Mouse (Mus musculus): ENCODE measurements at regions not wholly inside any gene's neighbourhood (a gene's known extent, or its start where the extent isn't known, plus 50 kb on each side); places are given as distances from the start of the nearest gene placed in this dataset.

- DNase-seq (ENCODE audit: low spot score in 2 of 2) = no peak
These were observed 420.8 kb upstream of the Lcorl start for GRCm38 (mm10) chr5:46278190-46278589.

GRCm38 (mm10) chr5:46256730-46257129 lies 399.3 kb upstream of the Lcorl start:
- DNase-seq (ENCODE audit: low spot score in 2 of 2) = no peak

GRCm38 (mm10) chr5:46253940-46254339 lies 396.5 kb upstream of the Lcorl start:
- no peak for DNase-seq (ENCODE audit: low spot score in 2 of 2)

- no peak for DNase-seq (ENCODE audit: low spot score in 2 of 2)
These were observed 378.1 kb upstream of the Lcorl start for GRCm38 (mm10) chr5:46235364-46236067.

- no peak for DNase-seq (ENCODE audit: low spot score in 2 of 2)
These were observed 375.4 kb upstream of the Lcorl start for GRCm38 (mm10) chr5:46232780-46233179.

- no peak for DNase-seq (ENCODE audit: low spot score in 2 of 2)
These were observed 371.3 kb upstream of the Lcorl start for GRCm38 (mm10) chr5:46228667-46229066.

- DNase-seq (ENCODE audit: low spot score in 2 of 2) = no peak
These were observed 355.5 kb upstream of the Lcorl start for GRCm38 (mm10) chr5:46212845-46213468.

GRCm38 (mm10) chr5:46209076-46209475 lies 351.7 kb upstream of the Lcorl start:
- no peak for DNase-seq (ENCODE audit: low spot score in 2 of 2)

- DNase-seq (ENCODE audit: low spot score in 2 of 2) = no peak
These were observed 346.3 kb upstream of the Lcorl start for GRCm38 (mm10) chr5:46203744-46204143.

- DNase-seq (ENCODE audit: low spot score in 2 of 2) = no peak
These were observed 345.0 kb upstream of the Lcorl start for GRCm38 (mm10) chr5:46202457-46202772.

GRCm38 (mm10) chr5:46201639-46202456 lies 344.4 kb upstream of the Lcorl start:
- no peak for DNase-seq (ENCODE audit: low spot score in 2 of 2)

- no peak for DNase-seq (ENCODE audit: low spot score in 2 of 2)
These were observed 329.5 kb upstream of the Lcorl start for GRCm38 (mm10) chr5:46186908-46187307.

- DNase-seq (ENCODE audit: low spot score in 2 of 2) = no peak
These were observed 324.7 kb upstream of the Lcorl start for GRCm38 (mm10) chr5:46182157-46182556.

GRCm38 (mm10) chr5:46172315-46172714 lies 314.9 kb upstream of the Lcorl start:
- DNase-seq (ENCODE audit: low spot score in 2 of 2) = no peak

GRCm38 (mm10) chr5:46160774-46161173 lies 303.4 kb upstream of the Lcorl start:
- DNase-seq (ENCODE audit: low spot score in 2 of 2) = no peak

- DNase-seq (ENCODE audit: low spot score in 2 of 2) = no peak
These were observed 294.6 kb upstream of the Lcorl start for GRCm38 (mm10) chr5:46151973-46152372.

- no peak for DNase-seq (ENCODE audit: low spot score in 2 of 2)
These were observed 293.4 kb upstream of the Lcorl start for GRCm38 (mm10) chr5:46150825-46151224.

- no peak for DNase-seq (ENCODE audit: low spot score in 2 of 2)
These were observed 292.6 kb upstream of the Lcorl start for GRCm38 (mm10) chr5:46149851-46150615.

GRCm38 (mm10) chr5:46139024-46139423 lies 281.6 kb upstream of the Lcorl start:
- no peak for DNase-seq (ENCODE audit: low spot score in 2 of 2)

- DNase-seq (ENCODE audit: low spot score in 2 of 2) = no peak
These were observed 280.3 kb upstream of the Lcorl start for GRCm38 (mm10) chr5:46137695-46138094.

GRCm38 (mm10) chr5:46108020-46108419 lies 250.6 kb upstream of the Lcorl start:
- DNase-seq (ENCODE audit: low spot score in 2 of 2) = no peak

- DNase-seq (ENCODE audit: low spot score in 2 of 2) = no peak
These were observed 245.9 kb upstream of the Lcorl start for GRCm38 (mm10) chr5:46103350-46103749.

Data from heart, adult 9 months (tissue).